Mouse (Mus musculus) T-cell, adult 2 months (primary cell): Measurements from ENCODE around the gene Erbb3.

Source experiments
- DNase-seq: peaks from one replicate; pipeline ENCODE4 v3.0.0; 2022; ENCODE audit warnings: low spot score

Gene Erbb3

GRCm38 (mm10) chr10:128612433-128613153 lies 23.1 kb upstream of the Erbb3 start:
- DNase-seq = peak; percentile 74

DNA sequence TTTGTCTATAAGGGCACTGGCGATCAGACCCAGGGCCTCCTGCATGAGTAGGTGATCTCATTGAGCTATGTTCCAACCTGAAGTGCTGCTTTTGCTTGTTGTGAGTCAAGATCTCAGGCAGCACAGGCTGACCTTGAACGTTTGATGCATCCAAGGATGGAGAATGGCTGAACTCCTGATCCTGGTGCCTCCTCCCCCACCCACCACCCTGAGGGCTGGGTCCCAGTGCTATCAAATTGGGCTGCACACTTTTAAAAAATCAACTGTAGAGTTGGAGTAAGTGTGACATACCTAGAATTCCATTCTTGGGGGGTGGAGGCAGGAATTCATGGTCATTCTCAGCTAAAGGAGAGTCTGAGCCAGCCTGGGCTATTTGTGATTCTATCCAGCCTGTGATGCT lies 17.0 kb upstream of the Erbb3 start:
- no peak for DNase-seq

DNA sequence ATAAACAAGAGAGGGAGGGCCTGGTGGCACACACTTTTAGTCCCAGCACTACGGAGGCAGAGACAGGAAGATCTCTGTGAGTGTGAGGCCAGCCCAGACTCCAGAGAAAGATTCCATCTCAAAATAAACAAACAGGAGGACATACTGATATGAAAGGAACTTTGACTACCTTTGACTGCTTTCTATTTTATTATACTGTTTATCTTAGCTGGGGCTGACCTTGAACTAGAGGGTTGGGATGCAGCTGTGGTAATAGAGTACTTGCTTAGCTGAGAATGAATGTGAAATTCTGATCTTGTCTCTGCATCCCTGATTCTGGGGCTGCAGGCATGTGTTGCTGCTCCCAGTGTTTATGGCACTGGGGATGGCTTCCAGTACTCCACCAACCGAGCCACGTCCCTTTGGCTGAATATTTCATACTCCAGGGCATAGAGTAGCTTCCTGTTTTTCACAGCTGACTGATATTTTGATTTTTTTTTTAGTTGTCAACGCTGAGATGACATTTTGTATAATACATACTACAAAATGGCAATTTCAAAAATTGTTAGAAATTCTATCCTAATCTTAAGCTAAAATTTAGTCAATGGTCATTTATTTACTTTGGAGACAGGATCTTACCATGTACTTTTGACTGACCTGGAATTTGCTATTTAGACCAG lies 13.1 kb upstream of the Erbb3 start:
- no peak for DNase-seq

DNA sequence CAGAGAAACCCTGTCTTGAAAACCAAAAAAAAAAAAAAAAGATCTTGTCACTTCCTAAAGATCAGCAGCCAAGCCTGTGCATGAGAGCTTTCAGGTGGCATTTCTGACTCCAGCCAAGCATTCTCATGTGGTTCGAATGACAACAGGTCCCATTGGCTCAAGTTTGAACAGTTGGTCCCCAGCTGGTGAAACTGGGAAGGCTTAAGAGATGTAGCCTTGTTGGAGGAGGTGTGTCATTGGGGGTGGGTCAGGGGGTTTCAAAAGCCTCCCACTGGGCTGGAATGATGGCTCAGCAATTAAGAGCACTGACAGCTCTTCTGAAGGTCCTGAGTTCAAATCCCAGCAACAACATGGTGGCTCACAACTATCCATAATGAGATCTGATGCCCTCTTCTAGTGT lies 12.0 kb upstream of the Erbb3 start:
- no peak for DNase-seq

- DNase-seq = no peak
These were observed 9.0 kb upstream of the Erbb3 start for GRCm38 (mm10) chr10:128598476-128598875.

DNA sequence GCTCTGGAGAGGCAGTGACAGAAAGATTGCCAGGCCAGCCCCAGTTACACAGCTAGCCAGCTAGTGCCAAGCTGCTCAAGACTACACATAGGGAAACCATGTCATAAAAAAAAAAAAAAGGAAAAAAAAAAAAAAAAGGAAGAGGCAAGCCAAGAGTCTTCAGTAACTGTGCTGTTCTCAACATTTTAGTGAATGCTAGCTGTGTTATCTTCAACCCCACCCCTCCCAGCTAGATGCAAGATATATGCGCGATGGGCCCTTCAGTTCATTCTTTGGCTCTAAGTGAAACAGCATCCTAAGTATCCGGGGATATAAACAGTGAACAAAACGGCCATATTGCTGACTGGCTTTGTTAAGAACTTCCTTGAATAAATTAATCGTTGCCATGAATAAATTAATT lies 3.3 kb upstream of the Erbb3 start:
- DNase-seq = no peak

DNA sequence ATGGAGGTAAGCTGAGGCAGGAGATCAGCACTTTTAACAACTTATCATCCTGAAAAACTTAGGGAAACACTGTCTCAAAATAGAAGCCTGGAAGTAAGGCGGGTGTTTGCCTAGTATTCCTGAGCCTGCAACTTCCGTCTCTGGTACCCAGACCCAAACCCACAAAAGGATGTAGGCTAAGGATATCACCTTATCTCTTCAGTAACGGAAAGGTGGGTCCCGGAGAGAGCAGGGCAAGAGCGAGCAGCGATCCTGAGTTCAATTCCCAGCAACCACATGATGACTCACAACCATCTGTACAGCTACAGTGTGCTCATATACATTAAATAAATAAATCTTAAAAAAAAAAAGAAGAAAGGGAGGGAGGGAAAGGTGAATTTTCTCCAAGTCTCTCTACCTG lies 2.0 kb upstream of the Erbb3 start:
- DNase-seq = no peak

- DNase-seq = peak; percentile 12
These were observed 790 bp upstream of the Erbb3 start for GRCm38 (mm10) chr10:128590193-128590690.

- no peak for DNase-seq
These were observed 533 bp downstream of the Erbb3 start for GRCm38 (mm10) chr10:128588775-128589463.

GRCm38 (mm10) chr10:128588136-128588535 lies 1.3 kb downstream of the Erbb3 start:
- no peak for DNase-seq

DNA sequence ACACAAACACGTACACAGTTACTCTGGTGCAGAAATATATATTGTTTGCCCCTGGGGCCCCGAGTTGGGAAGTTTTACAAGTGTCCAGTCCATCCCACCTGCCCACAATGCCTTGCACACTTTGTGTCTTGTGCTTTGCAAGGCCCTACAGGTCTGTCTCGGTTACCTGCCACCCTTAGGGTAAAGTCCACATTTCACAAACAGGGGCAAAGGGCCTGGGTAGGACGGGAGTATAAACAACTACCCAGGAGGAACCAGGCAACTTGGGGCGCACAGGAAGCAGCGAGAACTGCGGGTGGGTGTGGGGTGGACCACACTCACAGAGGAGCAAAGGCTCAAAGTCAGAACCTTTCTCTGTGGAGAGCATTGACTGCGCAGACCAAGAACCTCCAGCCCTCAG lies 1.8 kb downstream of the Erbb3 start:
- no peak for DNase-seq

DNA sequence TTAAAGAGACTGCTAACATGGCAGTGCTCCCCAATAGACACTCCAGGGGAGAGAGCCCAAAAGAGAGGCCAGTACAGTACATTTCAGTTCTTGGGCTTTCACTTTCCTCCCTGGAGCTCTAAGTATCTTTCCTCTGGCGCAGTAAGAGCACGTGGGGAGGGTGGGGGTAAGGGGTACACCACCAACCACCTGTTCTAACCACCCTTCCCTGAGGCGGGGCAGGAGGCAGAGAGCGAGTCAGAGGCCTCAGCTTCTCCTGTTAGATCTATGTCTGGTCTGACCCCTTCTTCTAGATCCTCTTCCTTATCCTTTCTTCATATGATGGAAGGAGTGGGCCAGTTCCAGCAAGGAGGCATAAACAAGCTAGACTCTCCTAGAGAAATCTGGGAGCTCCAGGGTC lies 2.3 kb downstream of the Erbb3 start:
- DNase-seq = no peak

DNA sequence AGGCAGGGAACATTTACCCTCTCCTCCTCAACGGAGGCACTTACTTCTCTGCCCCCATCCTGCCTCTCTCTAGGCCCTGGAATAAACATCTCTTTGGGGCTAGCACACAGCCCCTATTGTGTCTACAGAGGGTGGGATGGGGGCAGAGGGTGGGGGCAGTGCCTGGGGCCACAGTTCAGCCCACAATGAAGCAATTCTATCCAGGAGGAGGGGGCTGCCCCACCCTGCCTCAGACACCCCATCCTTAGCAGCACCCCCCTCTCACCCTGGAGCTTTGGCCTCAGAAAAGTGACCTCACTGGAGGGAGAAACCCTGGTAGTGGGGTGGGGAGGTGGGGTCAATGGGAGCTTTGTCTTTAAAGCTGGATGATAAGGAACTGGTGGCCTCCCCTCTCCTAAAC lies 2.9 kb downstream of the Erbb3 start:
- no peak for DNase-seq

DNA sequence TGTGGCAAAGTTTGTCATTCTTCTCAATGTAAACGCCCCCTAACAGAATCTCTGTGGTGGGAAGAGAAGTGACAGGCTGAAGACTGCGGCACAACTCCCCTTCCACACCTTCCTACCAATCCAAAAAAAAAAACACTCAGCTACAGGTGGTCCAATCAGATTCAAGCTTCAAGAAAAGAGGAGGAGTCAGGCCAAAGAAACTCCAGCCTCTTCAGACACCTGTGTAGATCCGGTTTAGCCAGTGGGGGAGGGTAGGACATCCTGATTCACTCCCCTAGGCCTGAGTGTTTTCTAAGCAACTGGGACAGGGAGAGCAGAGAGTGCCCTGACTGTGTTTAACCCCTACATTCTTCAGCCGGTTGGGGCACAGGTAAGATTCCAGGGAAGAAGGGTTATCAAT lies 5.1 kb downstream of the Erbb3 start:
- DNase-seq = no peak

GRCm38 (mm10) chr10:128583644-128584043 lies 5.8 kb downstream of the Erbb3 start:
- DNase-seq = no peak

- DNase-seq = no peak
These were observed 9.7 kb downstream of the Erbb3 start for GRCm38 (mm10) chr10:128579731-128580130.

- DNase-seq = no peak
These were observed 10.2 kb downstream of the Erbb3 start for GRCm38 (mm10) chr10:128579298-128579697.

DNA sequence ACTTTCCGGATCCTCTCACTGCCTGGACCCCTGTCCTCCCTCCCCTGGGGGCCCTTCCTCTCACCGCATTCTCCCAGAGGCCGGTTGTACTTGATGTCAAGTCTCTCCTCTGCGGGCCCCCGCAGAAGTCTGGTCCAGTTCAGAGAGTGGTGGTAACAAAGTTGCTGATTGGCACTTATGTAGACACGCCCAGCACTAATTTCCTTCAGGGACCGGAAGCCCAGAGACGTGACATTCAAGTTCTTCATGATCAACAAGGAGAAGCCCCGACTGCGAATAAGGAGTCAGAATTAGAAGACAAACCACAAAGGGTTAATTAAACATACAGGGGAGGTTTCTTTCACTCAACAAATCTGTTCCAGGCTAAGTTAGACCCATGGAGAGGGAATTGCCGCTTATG lies 11.1 kb downstream of the Erbb3 start:
- no peak for DNase-seq

GRCm38 (mm10) chr10:128575063-128575462 lies 14.4 kb downstream of the Erbb3 start:
- DNase-seq = no peak

DNA sequence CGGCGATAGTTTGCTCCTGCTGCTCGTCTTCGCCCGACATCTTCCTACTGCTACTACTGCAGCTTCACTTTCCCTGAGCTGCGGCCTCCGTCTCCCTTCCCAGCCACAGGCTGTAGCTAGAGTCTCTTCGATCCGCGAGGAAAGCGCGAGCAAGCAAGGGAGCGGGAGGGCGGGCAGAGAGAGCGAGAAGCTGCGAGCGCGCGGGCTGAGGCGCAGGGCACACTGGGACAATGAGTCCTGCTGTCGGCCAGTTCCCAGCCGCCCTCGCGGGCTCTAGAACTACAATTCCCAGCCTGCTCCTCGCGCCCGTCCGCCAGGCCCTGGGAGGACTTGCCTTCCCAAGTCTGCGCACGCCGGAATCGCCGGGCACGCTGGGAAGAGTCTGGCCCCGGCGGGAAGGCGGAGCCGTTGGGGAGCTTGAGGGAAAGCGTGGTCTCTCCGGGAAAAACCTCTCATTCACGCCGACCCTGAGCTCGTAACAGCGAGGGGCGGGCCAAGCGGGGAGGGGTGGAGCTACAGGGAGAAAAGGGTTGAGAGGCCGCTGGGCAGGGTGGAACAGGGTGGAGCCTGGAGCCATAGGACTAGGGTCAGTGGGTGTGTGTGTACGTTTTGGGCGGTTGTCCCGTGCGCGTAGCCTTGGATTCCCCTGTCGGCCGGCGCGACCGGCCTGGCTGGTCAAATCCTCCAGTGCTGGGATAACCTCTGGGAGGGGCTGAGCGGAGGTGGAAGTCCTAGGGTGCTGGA lies 23.5 kb downstream of the Erbb3 start, which contains the start of gene Pa2g4:
TSS of gene Pa2g4 (minus strand) at position 200 of the 744 bp plus-strand sequence.
- peak; percentile 93 for DNase-seq

DNA sequence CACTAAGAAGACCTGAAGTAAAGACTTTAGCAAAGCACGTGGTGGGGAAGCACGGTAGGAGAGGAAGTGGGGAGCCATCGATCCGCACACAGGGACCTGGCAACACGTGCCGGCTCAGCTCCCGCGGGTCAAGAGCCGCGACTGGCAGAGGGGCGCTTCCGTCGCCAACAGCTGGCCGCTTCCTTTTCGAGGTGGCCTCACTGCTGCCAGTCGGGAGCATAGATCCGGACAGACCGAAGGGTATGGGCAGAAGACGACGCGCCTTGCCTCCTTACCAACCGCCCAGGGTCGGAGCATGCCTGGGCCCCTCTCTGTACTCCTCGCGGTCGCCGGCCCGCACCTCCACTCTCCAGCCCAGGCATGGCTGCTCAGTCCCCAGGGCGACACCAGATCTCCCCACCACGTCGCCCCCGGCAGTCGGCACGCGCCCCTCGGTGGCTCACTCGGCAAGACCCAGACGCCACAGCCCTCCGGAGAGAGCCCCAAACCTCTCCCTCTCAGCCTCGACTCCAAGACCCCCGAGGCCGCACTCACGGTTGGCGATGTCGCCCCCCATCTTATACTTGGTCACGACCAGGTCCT lies 24.2 kb downstream of the Erbb3 start:
- no peak for DNase-seq

DNA sequence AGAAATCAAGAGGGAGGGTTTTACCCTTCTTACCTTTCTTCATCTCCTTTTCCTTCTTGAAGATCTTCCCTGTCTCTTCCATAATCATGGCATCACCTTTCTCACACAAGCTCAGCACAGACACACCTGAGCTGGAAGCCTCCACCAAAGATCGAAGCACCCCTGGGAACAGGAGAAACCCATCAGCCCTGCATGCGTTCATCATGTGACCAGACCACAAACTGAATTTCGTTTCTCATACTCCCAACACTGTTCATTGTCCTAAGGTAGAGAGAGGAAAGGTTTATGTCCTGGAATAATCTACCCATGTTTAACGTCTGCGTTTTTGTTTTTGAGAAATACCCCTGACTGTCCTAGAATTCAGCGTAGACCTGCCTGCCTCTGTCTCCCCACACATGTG lies 25.9 kb downstream of the Erbb3 start:
- no peak for DNase-seq
